Mouse (Mus musculus) CD4-positive helper T cell, adult 2 months (primary cell): ENCODE measurements around the gene Nfkbil1.

Source experiments
- DNase-seq: peaks from one replicate; pipeline ENCODE4 v3.0.0-alpha.2; 2012; ENCODE audit warnings: low read depth, missing footprints, low spot score

Gene Nfkbil1

GRCm38 (mm10) chr17:35237504-35237903 lies 1.9 kb upstream of the Nfkbil1 start:
- DNase-seq: no peak

- no peak for DNase-seq
Measured at GRCm38 (mm10) chr17:35236996-35237395, 1.4 kb upstream of the Nfkbil1 start.

- DNase-seq: peak; percentile 93
Measured at GRCm38 (mm10) chr17:35236390-35236746, 776 bp upstream of the Nfkbil1 start.

GRCm38 (mm10) chr17:35234903-35235302 lies 689 bp downstream of the Nfkbil1 start:
- peak; percentile 64 for DNase-seq

- peak; percentile 32 for DNase-seq
Measured at GRCm38 (mm10) chr17:35234090-35234489, 1.5 kb downstream of the Nfkbil1 start.

GRCm38 (mm10) chr17:35233114-35233980 lies 2.2 kb downstream of the Nfkbil1 start, which contains the start of gene Atp6v1g2:
Atp6v1g2 (plus strand) TSS chr17:35233660.
- DNase-seq: peak; percentile 69

- DNase-seq: peak; percentile 83
Measured at GRCm38 (mm10) chr17:35232659-35233058, 2.9 kb downstream of the Nfkbil1 start.

GRCm38 (mm10) chr17:35232043-35232442 lies 3.5 kb downstream of the Nfkbil1 start:
- DNase-seq: peak; percentile 87

GRCm38 (mm10) chr17:35231022-35231421 lies 4.6 kb downstream of the Nfkbil1 start:
- peak; percentile 89 for DNase-seq

GRCm38 (mm10) chr17:35226561-35227046 lies 9.0 kb downstream of the Nfkbil1 start:
- DNase-seq: peak; percentile 66

- DNase-seq: no peak
Measured at GRCm38 (mm10) chr17:35225456-35225855, 10.1 kb downstream of the Nfkbil1 start.

- no peak for DNase-seq
Measured at GRCm38 (mm10) chr17:35224641-35225040, 11.0 kb downstream of the Nfkbil1 start.

GRCm38 (mm10) chr17:35222299-35222698 lies 13.3 kb downstream of the Nfkbil1 start:
- DNase-seq: peak; percentile 64

- DNase-seq: no peak
Measured at GRCm38 (mm10) chr17:35220156-35220952, 15.2 kb downstream of the Nfkbil1 start, which contains the start of gene Gm16181. Gm16181 (plus strand) TSS chr17:35220834.

- DNase-seq: peak; percentile 83
Measured at GRCm38 (mm10) chr17:35219601-35220041, 16.0 kb downstream of the Nfkbil1 start.

GRCm38 (mm10) chr17:35218516-35219193 lies 16.9 kb downstream of the Nfkbil1 start:
- DNase-seq: peak; percentile 73

- no peak for DNase-seq
Measured at GRCm38 (mm10) chr17:35213071-35213470, 22.5 kb downstream of the Nfkbil1 start.

- no peak for DNase-seq
Measured at GRCm38 (mm10) chr17:35210593-35210992, 25.0 kb downstream of the Nfkbil1 start.

GRCm38 (mm10) chr17:35209785-35210535 lies 25.6 kb downstream of the Nfkbil1 start:
- peak; percentile 91 for DNase-seq

- no peak for DNase-seq
Measured at GRCm38 (mm10) chr17:35205380-35205769, 30.2 kb downstream of the Nfkbil1 start.
